Mouse (Mus musculus) T-cell, adult 66 days (primary cell): ENCODE results near the gene Tbx18. TPM values are rescaled to one million over a fixed set of nuclear protein-coding genes. Genes with fewer than 3 reads are reported as not detected.

ENCODE experiments used
- total RNA-seq, 2 experiments: library from RNA; stranded (reverse); gene quantifications; 3 replicates in 1 of 2; 4 replicates in 1 of 2; pipeline ENCODE4 v1.2.4; 2023

Gene Tbx18
- not detected for total RNA-seq

GRCm38 (mm10) chr9:87730961-87731535 lies at the start of gene Tbx18:
Tbx18 (minus strand) TSS chr9:87731260.

